Comparison of ENCODE assay signal across 10 mouse cellular contexts in the genomic region with DNA sequence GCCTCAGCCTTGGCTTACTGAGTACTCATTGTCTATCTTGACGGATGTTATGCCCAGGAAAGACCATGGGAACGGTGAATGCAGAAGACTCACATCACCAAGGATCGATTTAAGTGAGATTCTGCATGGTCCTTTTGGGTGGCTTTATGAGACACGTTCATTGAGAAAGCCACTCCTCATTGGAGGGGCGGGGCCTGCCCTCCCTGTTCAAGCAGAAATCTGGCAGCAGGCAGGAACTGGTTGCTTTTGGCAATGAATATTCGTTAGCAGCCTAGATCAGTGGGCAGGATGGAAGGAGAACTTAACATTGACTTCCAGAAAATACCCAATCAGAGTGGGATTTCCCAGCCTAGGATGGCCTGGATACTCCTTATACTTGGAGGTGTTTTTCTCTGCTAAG. TPM values are rescaled to one million over a fixed set of nuclear protein-coding genes. Genes with fewer than 3 reads are reported as not detected.
A peak's percentile ranks its signal among the peaks of the same experiment; 100 is the strongest.
DNase-seq lines count a peak whose midpoint lies in the region; ATAC-seq lines count a peak whose summit lies in the region.
"Had no signal": no experiment of that assay in that cellular context is flagged by ENCODE, and none has a peak within 500 bp of the region (broad histone marks: within the 10 kb centered on the region; RNA-seq: fewer than 3 reads in every experiment).

No protein-coding gene starts in this region.

- no peak for DNase-seq in heart, adult 8-10 months (ENCODE audit: low spot score)
- DNase-seq in lung, postnatal 25 days (ENCODE audit: low spot score): no peak
- no peak for DNase-seq in limb, embryonic 10.5 days (ENCODE audit: low spot score)
- no peak for DNase-seq in gastrocnemius, adult 18-20 months (ENCODE audit: low spot score)

- 59% methylated on average over 6 of the region's 6 CpGs for WGBS in heart, embryonic 15.5 days
- 59% methylated on average over 6 of the region's 6 CpGs for WGBS in lung, embryonic 16.5 days
- 59% methylated on average over 6 of the region's 6 CpGs for WGBS in embryonic facial prominence, embryonic 15.5 days
- WGBS in limb, embryonic 10.5 days: 73% methylated on average over 6 of the region's 6 CpGs

- no peaks in the 10 kb centered on the region for H3K27me3 ChIP-seq in heart, embryonic 15.5 days
- no peaks in the 10 kb centered on the region for H3K27me3 ChIP-seq in lung, embryonic 16.5 days (ENCODE audit: control insufficient read depth, insufficient read depth, low read depth, low read length)
- no peaks in the 10 kb centered on the region for H3K27me3 ChIP-seq in embryonic facial prominence, embryonic 15.5 days
- no peaks in the 10 kb centered on the region for H3K27me3 ChIP-seq in limb, embryonic 10.5 days (ENCODE audit: low read depth, poor library complexity, severe bottlenecking)
- H3K27me3 ChIP-seq: hindbrain, embryonic 15.5 days; liver, embryonic 15.5 days had no signal

- H3K4me1 ChIP-seq in heart, embryonic 15.5 days (replicated peaks): peaks cover 28% of the 10 kb centered on the region
- H3K4me1 ChIP-seq in lung, embryonic 16.5 days (replicated peaks; ENCODE audit: control insufficient read depth, insufficient read depth, low read length): peaks cover 6% of the 10 kb centered on the region
- H3K4me1 ChIP-seq in embryonic facial prominence, embryonic 15.5 days: peaks cover 33% of the 10 kb centered on the region
- peaks cover 61% of the 10 kb centered on the region for H3K4me1 ChIP-seq in limb, embryonic 10.5 days
- H3K4me1 ChIP-seq: liver, embryonic 15.5 days had no signal

- peaks cover 55% of the 10 kb centered on the region for H3K36me3 ChIP-seq in heart, embryonic 15.5 days
- no peaks in the 10 kb centered on the region; the same call in 1 of the 2 replicates for H3K36me3 ChIP-seq in lung, embryonic 16.5 days (ENCODE audit: control insufficient read depth, insufficient read depth, low read length)
- peaks cover 15% of the 10 kb centered on the region for H3K36me3 ChIP-seq in embryonic facial prominence, embryonic 15.5 days
- peaks cover 9% of the 10 kb centered on the region; the same call in 1 of the 2 replicates for H3K36me3 ChIP-seq in limb, embryonic 10.5 days
- H3K36me3 ChIP-seq: hindbrain, embryonic 15.5 days had no signal

- H3K4me2 ChIP-seq in heart, embryonic 15.5 days: no peak overlapping the region
- no peak overlapping the region for H3K4me2 ChIP-seq in lung, embryonic 16.5 days (ENCODE audit: low read depth, low read length)
- H3K4me2 ChIP-seq in embryonic facial prominence, embryonic 15.5 days (replicated peaks): no peak overlapping the region
- H3K4me2 ChIP-seq: hindbrain, embryonic 15.5 days; liver, embryonic 15.5 days had no signal

- H3K27ac ChIP-seq in heart, embryonic 15.5 days: peak overlapping the region; percentile 42
- peak overlapping the region; percentile 2; the same call in 1 of the 2 replicates for H3K27ac ChIP-seq in lung, embryonic 16.5 days (ENCODE audit: low read length)
- H3K27ac ChIP-seq in embryonic facial prominence, embryonic 15.5 days (replicated peaks): peak overlapping the region; percentile 58
- peak overlapping the region; percentile 87 for H3K27ac ChIP-seq in limb, embryonic 10.5 days
- H3K27ac ChIP-seq: hindbrain, embryonic 15.5 days; liver, embryonic 15.5 days had no signal

- no peak overlapping the region for H3K9ac ChIP-seq in heart, embryonic 15.5 days
- no peak overlapping the region for H3K9ac ChIP-seq in lung, embryonic 16.5 days (ENCODE audit: low read length)
- H3K9ac ChIP-seq in embryonic facial prominence, embryonic 15.5 days: no peak overlapping the region
- H3K9ac ChIP-seq: hindbrain, embryonic 15.5 days; liver, embryonic 15.5 days had no signal

- ATAC-seq in heart, embryonic 15.5 days (replicated peaks; ENCODE audit: insufficient number of reproducible peaks, insufficient read depth, low FRiP score, low read depth): no peak
- no peak; the same call in 1 of the 2 replicates for ATAC-seq in lung, embryonic 16.5 days (ENCODE audit: low read depth)
- ATAC-seq in embryonic facial prominence, embryonic 15.5 days (ENCODE audit: insufficient number of reproducible peaks, low FRiP score, low TSS enrichment, low read depth): no peak

- no peaks in the 10 kb centered on the region for H3K9me3 ChIP-seq in heart, embryonic 15.5 days (replicated peaks)
- H3K9me3 ChIP-seq in lung, embryonic 16.5 days (ENCODE audit: control insufficient read depth, low read length): no peaks in the 10 kb centered on the region
- no peaks in the 10 kb centered on the region for H3K9me3 ChIP-seq in embryonic facial prominence, embryonic 15.5 days (replicated peaks)
- H3K9me3 ChIP-seq in limb, embryonic 10.5 days (replicated peaks): no peaks in the 10 kb centered on the region
- H3K9me3 ChIP-seq: hindbrain, embryonic 15.5 days; liver, embryonic 15.5 days had no signal

- no peak overlapping the region for H3K4me3 ChIP-seq in heart, embryonic 15.5 days
- H3K4me3 ChIP-seq in lung, embryonic 16.5 days (ENCODE audit: low read length): no peak overlapping the region
- no peak overlapping the region for H3K4me3 ChIP-seq in embryonic facial prominence, embryonic 15.5 days (replicated peaks)
- no peak overlapping the region for H3K4me3 ChIP-seq in limb, embryonic 10.5 days
- H3K4me3 ChIP-seq: hindbrain, embryonic 15.5 days; liver, embryonic 15.5 days had no signal

RNA-seq across cellular contexts. Expression of a gene that starts 53.4 kb away (rescaled TPM):
- polyA plus RNA-seq in heart, embryonic 15.5 days (2015; fragmentation: Nextera tagmentation; extraction: Ambion mirVana): 0.06 and 0.18 TPM in 2 replicates
- total RNA-seq in heart, adult 8-10 months (2022): under 1 TPM in 2 of 4 experiments, not detected in 2; 0.09 to 0.14 TPM
- polyA plus RNA-seq in lung, embryonic 16.5 days (2015; fragmentation: Nextera tagmentation; extraction: Ambion mirVana): 0.05 and 0.20 TPM in 2 replicates
- 0.25 and 0.52 TPM in 2 replicates for polyA plus RNA-seq in embryonic facial prominence, embryonic 15.5 days (2015; fragmentation: Nextera tagmentation; extraction: Ambion mirVana)
- polyA plus RNA-seq in limb, embryonic 10.5 days (2016; fragmentation: Nextera tagmentation; extraction: Ambion mirVana): 0.16 and 0.21 TPM in 2 replicates
- not detected for total RNA-seq in gastrocnemius, adult 18-20 months (2021)
- polyA plus RNA-seq: embryonic facial prominence, embryonic 14.5 days had no signal

RNA-seq across cellular contexts. Expression of a gene that starts 56.2 kb away (rescaled TPM):
- 30.5 and 42.5 TPM in 2 replicates for polyA plus RNA-seq in heart, embryonic 15.5 days (2015; fragmentation: Nextera tagmentation; extraction: Ambion mirVana)
- total RNA-seq in heart, adult 8-10 months (2022): 100 to 1,000 TPM; 122 to 159 (median 140) TPM
- 16.8 and 19.2 TPM in 2 replicates for polyA plus RNA-seq in lung, embryonic 16.5 days (2015; fragmentation: Nextera tagmentation; extraction: Ambion mirVana)
- 19.5 and 20.4 TPM in 2 replicates for polyA plus RNA-seq in embryonic facial prominence, embryonic 15.5 days (2015; fragmentation: Nextera tagmentation; extraction: Ambion mirVana)
- 11.1 and 11.6 TPM in 2 replicates for polyA plus RNA-seq in limb, embryonic 10.5 days (2016; fragmentation: Nextera tagmentation; extraction: Ambion mirVana)
- 10 to 100 TPM; 20.8 to 34.1 TPM for total RNA-seq in gastrocnemius, adult 18-20 months (2021)

Comparison
In these comparisons a context has a peak if more than half of its experiments do, and no peak if none do; other contexts are left out.
1. H3K27ac ChIP-seq: peak in every context shown above with its lines; median percentile 87 in limb, embryonic 10.5 days; 58 in embryonic facial prominence, embryonic 15.5 days; 42 in heart, embryonic 15.5 days; 2 in lung, embryonic 16.5 days.